Mouse (Mus musculus): ENCODE measurements at regions not wholly inside any gene's neighbourhood (a gene's known extent, or its start where the extent isn't known, plus 50 kb on each side); places are given as distances from the start of the nearest gene placed in this dataset.

DNA sequence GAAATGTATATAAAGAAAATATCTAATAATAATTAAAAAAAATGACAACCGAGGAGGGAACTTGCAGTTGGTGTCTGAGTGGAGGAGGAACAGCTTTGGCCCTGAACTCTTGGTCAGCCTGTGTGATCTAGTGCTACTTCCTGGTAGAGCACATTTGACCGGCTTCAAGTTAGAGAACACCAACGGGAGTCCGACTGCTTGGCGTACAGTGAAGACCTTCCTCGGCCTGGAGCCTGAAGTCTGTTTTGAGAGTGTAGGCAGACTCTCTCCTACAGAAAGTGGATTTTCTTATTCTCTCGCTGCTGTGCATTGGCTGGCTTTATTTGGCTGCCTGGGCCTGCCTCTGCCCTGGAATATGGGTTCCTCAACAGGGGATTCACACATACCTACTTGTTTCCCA is 81.2 kb upstream of the Adcy1 start:
- TF ChIP-seq CTCF (IDR thresholded peaks at IDR 0.05; ENCODE audit: low read depth) (no peak), EP300 (IDR thresholded peaks at IDR 0.05; ENCODE audit: low read depth) (no peak)

Measured in liver, postnatal 0 days (tissue).